Mouse (Mus musculus): ENCODE measurements around the gene Fubp3. TPM values are rescaled to one million over a fixed set of nuclear protein-coding genes. Genes with fewer than 3 reads are reported as not detected.

Fubp3 gene
- total RNA-seq (2021) (10 to 100 TPM; 12.7 to 13.4 TPM), polyA plus RNA-seq (2012; rRNA removed) (9.2 and 9.5 TPM in 2 replicates)
- long read RNA-seq, transcript Fubp3-202 (19 exons, 3,268 nt) = major isoform, 7 of 14 reads
- long read RNA-seq, partial matches to known transcripts = 2 of 14 reads
- long read RNA-seq, other reads (novel, unspliced or antisense) = 4 of 14 reads

DNA sequence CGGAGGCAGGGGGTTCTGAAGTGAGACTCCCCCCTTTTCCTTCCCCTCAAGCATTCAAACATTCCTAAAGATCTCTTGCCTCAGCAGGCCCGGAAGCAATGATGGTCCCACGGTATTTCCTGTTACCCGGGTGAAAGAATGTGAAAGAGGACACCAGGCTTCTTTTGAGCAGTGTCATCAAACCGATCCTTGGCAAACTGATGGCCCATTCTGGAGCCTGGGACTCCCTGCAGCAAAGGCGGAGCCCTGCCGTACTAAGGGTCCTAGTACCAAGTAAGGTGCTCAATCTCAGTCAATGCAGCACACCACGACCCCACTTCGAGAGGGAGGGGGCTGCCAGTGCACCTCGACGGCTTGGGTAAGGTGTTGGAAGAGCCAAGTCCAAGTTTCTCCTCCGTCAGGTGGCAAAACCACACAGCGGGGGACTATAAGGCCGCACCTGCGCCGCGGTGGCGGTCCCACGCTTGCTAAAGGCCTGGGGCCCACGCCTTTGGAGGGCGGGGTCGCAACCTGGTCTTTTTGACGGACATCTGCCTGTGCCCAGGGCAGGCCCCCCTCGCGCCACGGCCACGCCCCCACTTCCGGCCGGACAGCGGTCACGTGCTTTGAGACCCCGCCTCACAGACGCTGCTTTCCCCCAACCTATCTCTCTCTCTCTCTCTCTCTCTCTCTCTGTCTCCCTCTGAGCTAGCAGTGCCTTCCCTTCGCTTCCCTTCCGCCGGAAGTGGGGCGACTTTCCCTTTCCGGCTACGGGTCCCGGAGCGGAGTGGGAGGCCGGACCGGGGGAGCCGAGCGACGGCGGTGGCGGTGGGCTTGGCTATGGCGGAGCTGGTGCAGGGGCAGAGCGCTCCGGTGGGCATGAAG is at the start of gene Fubp3:
Gene Fubp3, plus strand, starts transcription at position 601 of the 864 bp plus-strand sequence.
- Histone ChIP-seq H3K4me1 (ENCODE audit: control insufficient read depth, insufficient read depth, low read length) (peaks cover 1% of the 10 kb centered on the region; the same call in 1 of the 2 replicates), H3K79me2 (replicated peaks; ENCODE audit: control insufficient read depth, insufficient read depth, low read length) (no peaks in the 10 kb centered on the region), H3K27ac (peak within 1 kb of the TSS; percentile 71), H3K9ac (ENCODE audit: low read depth, low read length) (peak within 1 kb of the TSS; percentile 97), H3K27me3 (ENCODE audit: control insufficient read depth, insufficient read depth, low read length) (no peaks in the 10 kb centered on the region), H3K4me3 (peak within 1 kb of the TSS; percentile 74), H3K36me3 (ENCODE audit: control insufficient read depth, insufficient read depth, low read length) (no peaks in the 10 kb centered on the region)
- peak; percentile 88 to 90 for DNase-seq
- intact Hi-C loops (cut with DNase I) = loop anchor here (5.0 kb wide), 1 partner anchor 100 kb away; the partner anchor contains the start of gene Exosc2
- no peak for TF ChIP-seq CTCF (IDR thresholded peaks at IDR 0.05)
- peak; percentile 55; the same call in 1 of the 2 replicates for TF ChIP-seq EP300 (IDR thresholded peaks at IDR 0.05; ENCODE audit: insufficient read depth, low read depth, low read length)
- peak; percentile 75 for TF ChIP-seq POLR2A (IDR thresholded peaks at IDR 0.05; ENCODE audit: insufficient read depth, low read depth, low read length)
- 2% methylated on average over 51 of the region's 51 CpGs for WGBS

DNA sequence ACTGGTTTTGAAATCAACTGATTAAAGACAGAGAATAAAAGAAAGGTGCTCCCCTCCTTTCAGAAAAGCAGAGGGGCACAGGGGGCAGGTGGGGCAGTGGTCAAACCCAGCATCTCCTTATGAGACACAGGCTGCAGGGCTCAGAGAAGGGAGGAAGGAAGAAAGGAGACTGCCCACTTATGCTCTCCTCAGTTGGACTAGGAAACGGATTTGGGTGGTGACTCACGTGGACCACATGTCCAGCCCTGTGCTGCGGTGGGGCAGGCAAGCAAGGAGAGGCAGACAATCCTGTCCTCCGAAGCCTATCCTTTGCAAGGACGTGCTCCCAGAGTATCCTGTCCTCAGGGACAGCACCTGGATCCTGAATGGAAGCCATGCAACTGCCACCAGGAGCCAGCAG is 47.8 kb upstream of the Fubp3 start:
- no peaks in the 10 kb centered on the region for H3K36me3 ChIP-seq (ENCODE audit: control insufficient read depth, insufficient read depth, low read length)
- intact Hi-C loops (cut with DNase I) = no loop called here
- no peak overlapping the region for H3K9ac ChIP-seq (ENCODE audit: low read depth, low read length)
- DNase-seq = no peak
- TF ChIP-seq POLR2A (IDR thresholded peaks at IDR 0.05; ENCODE audit: insufficient read depth, low read depth, low read length) = no peak
- H3K27me3 ChIP-seq (ENCODE audit: control insufficient read depth, insufficient read depth, low read length) = no peaks in the 10 kb centered on the region
- H3K79me2 ChIP-seq (replicated peaks; ENCODE audit: control insufficient read depth, insufficient read depth, low read length) = no peaks in the 10 kb centered on the region
- WGBS = 71% methylated on average over 5 of the region's 5 CpGs
- H3K27ac ChIP-seq = no peak overlapping the region
- no peak overlapping the region for H3K4me3 ChIP-seq
- no peaks in the 10 kb centered on the region for H3K4me1 ChIP-seq (ENCODE audit: control insufficient read depth, insufficient read depth, low read length)

DNA sequence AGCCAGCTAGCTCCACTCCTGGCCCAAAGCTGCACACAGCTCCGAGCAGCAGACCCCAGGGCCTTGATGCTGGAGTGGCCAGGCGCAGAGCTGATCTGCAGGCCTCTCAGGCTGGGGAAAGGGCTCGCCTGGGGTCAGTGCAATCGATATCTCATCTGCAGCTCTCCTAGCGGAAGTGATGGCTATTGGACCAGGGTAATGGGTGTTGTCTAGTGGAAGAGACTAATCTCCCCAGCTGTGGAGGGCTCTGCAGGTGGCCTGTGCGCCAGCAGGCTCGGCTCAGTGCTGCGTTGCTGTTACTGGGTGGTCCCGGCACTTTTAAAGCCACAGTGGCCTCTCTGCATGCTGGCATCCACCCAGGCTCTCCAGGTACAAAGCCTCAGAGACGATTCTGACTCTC is 46.7 kb upstream of the Fubp3 start:
- H3K4me1 ChIP-seq (ENCODE audit: control insufficient read depth, insufficient read depth, low read length) = no peaks in the 10 kb centered on the region
- H3K27ac ChIP-seq = no peak overlapping the region
- no peaks in the 10 kb centered on the region for H3K79me2 ChIP-seq (replicated peaks; ENCODE audit: control insufficient read depth, insufficient read depth, low read length)
- no peaks in the 10 kb centered on the region for H3K36me3 ChIP-seq (ENCODE audit: control insufficient read depth, insufficient read depth, low read length)
- H3K4me3 ChIP-seq = no peak overlapping the region
- 50% methylated on average over 10 of the region's 10 CpGs for WGBS
- no peak for DNase-seq
- intact Hi-C loops (cut with DNase I) = no loop called here
- TF ChIP-seq POLR2A (IDR thresholded peaks at IDR 0.05; ENCODE audit: insufficient read depth, low read depth, low read length) (no peak), CTCF (IDR thresholded peaks at IDR 0.05) (no peak), EP300 (IDR thresholded peaks at IDR 0.05; ENCODE audit: insufficient read depth, low read depth, low read length) (no peak)
- H3K9ac ChIP-seq (ENCODE audit: low read depth, low read length) = no peak overlapping the region
- no peaks in the 10 kb centered on the region for H3K27me3 ChIP-seq (ENCODE audit: control insufficient read depth, insufficient read depth, low read length)

DNA sequence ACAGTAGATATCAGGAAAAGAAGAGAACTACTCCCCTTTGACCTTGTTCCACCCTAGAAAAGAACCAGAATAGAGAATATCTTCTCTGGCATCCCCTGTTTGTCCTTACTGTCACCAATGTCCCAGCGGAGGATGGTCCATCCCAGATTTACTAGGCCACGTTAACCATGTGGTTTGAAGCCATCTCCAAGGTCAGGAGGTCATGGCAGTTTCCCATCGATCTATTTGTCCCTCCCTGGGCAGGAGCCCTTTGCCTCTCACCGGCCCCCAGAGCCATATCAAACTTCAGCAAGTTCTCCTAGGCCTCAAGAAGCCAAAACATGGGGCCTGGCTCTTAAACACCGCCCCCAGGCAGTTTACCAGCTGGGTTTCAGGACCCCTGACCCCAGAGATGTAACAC is 42.2 kb upstream of the Fubp3 start:
- intact Hi-C loops (cut with DNase I) = no loop called here
- TF ChIP-seq CTCF (IDR thresholded peaks at IDR 0.05) = no peak
- no peak for TF ChIP-seq EP300 (IDR thresholded peaks at IDR 0.05; ENCODE audit: insufficient read depth, low read depth, low read length)
- no peak for TF ChIP-seq POLR2A (IDR thresholded peaks at IDR 0.05; ENCODE audit: insufficient read depth, low read depth, low read length)
- no peaks in the 10 kb centered on the region for H3K79me2 ChIP-seq (replicated peaks; ENCODE audit: control insufficient read depth, insufficient read depth, low read length)
- no peaks in the 10 kb centered on the region for H3K4me1 ChIP-seq (ENCODE audit: control insufficient read depth, insufficient read depth, low read length)
- H3K9ac ChIP-seq (ENCODE audit: low read depth, low read length) = no peak overlapping the region
- no peak for DNase-seq
- H3K36me3 ChIP-seq (ENCODE audit: control insufficient read depth, insufficient read depth, low read length) = no peaks in the 10 kb centered on the region
- H3K27me3 ChIP-seq (ENCODE audit: control insufficient read depth, insufficient read depth, low read length) = no peaks in the 10 kb centered on the region
- WGBS = 69% methylated on average over 5 of the region's 5 CpGs
- no peak overlapping the region for H3K27ac ChIP-seq
- H3K4me3 ChIP-seq = no peak overlapping the region

DNA sequence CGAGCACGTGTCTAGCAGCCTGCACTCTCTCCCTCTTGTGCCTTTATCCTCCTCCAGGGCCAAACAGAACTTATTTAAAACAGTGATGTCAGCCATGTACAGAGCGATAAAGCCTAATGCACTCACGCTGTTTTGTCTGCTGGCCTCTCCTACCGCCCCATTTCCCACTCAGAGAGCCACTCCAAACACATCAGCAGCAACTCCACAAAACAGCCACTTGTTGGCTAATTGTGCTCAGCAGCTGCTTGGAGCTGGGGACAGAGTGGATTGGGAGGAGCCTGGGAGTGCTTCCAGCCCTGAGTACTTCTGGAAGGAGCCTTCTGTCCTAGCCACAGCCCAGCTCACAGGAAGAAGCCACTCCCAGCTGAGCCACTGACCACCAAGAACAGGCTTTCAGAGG is 35.4 kb upstream of the Fubp3 start:
- peak; percentile 65 to 77 for DNase-seq
- no peaks in the 10 kb centered on the region; the same call in none of the 2 replicates for H3K4me1 ChIP-seq (ENCODE audit: control insufficient read depth, insufficient read depth, low read length)
- WGBS = 34% methylated on average over 5 of the region's 5 CpGs
- no peak for TF ChIP-seq CTCF (IDR thresholded peaks at IDR 0.05)
- TF ChIP-seq EP300 (IDR thresholded peaks at IDR 0.05; ENCODE audit: insufficient read depth, low read depth, low read length) = no peak
- no peak for TF ChIP-seq POLR2A (IDR thresholded peaks at IDR 0.05; ENCODE audit: insufficient read depth, low read depth, low read length)
- no peak overlapping the region for H3K27ac ChIP-seq
- no peaks in the 10 kb centered on the region for H3K27me3 ChIP-seq (ENCODE audit: control insufficient read depth, insufficient read depth, low read length)
- no peaks in the 10 kb centered on the region for H3K36me3 ChIP-seq (ENCODE audit: control insufficient read depth, insufficient read depth, low read length)
- intact Hi-C loops (cut with DNase I) = no loop called here
- no peak overlapping the region for H3K9ac ChIP-seq (ENCODE audit: low read depth, low read length)
- H3K4me3 ChIP-seq = no peak overlapping the region
- no peaks in the 10 kb centered on the region for H3K79me2 ChIP-seq (replicated peaks; ENCODE audit: control insufficient read depth, insufficient read depth, low read length)

DNA sequence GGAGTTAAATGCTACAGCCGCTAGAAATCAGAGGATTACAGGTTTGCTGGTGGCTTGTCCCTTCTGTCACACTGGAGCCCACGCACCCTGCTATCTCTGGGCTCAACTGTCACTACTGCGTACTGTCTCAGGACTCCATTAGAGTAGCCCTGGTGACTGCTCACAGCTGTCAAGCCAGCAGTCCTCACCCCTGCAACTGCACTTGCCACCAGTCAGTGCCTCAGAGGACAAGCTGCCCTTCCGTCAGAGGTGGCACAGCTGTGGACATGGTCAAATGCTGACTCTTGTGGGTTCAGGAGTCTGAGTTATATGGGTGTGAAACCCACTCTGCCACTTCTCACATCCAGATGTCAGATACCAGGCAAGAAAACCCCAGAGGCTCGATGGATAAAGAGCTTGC is 33.7 kb upstream of the Fubp3 start:
- Histone ChIP-seq H3K27ac (no peak overlapping the region), H3K4me1 (ENCODE audit: control insufficient read depth, insufficient read depth, low read length) (no peaks in the 10 kb centered on the region; the same call in none of the 2 replicates), H3K9ac (ENCODE audit: low read depth, low read length) (no peak overlapping the region), H3K79me2 (replicated peaks; ENCODE audit: control insufficient read depth, insufficient read depth, low read length) (no peaks in the 10 kb centered on the region), H3K36me3 (ENCODE audit: control insufficient read depth, insufficient read depth, low read length) (no peaks in the 10 kb centered on the region), H3K27me3 (ENCODE audit: control insufficient read depth, insufficient read depth, low read length) (no peaks in the 10 kb centered on the region), H3K4me3 (no peak overlapping the region)
- no peak for TF ChIP-seq EP300 (IDR thresholded peaks at IDR 0.05; ENCODE audit: insufficient read depth, low read depth, low read length)
- TF ChIP-seq CTCF (IDR thresholded peaks at IDR 0.05) = no peak
- TF ChIP-seq POLR2A (IDR thresholded peaks at IDR 0.05; ENCODE audit: insufficient read depth, low read depth, low read length) = no peak
- 54% methylated on average over 5 of the region's 5 CpGs for WGBS
- intact Hi-C loops (cut with DNase I) = no loop called here
- DNase-seq = no peak
